Mouse (Mus musculus): Measurements from ENCODE around the gene Dock10. TPM values are rescaled to one million over a fixed set of nuclear protein-coding genes. Genes with fewer than 3 reads are reported as not detected.

Gene Dock10
- polyA plus RNA-seq, 1 experiment from 2014 or later: 5.8 TPM

GRCm38 (mm10) chr1:80718666-80719065 is 39.7 kb downstream of the Dock10 start:
- Histone ChIP-seq H3K4me2 (ENCODE audit: low read length) (no peak overlapping the region), H3K9ac (ENCODE audit: low read depth, low read length) (no peak overlapping the region), H3K9me3 (ENCODE audit: control insufficient read depth, low read length) (no peaks in the 10 kb centered on the region), H3K4me3 (ENCODE audit: low read length) (no peak overlapping the region), H3K27me3 (replicated peaks; ENCODE audit: control insufficient read depth, insufficient read depth, low read length) (no peaks in the 10 kb centered on the region), H3K27ac (ENCODE audit: low read depth, low read length) (no peak overlapping the region), H3K4me1 (ENCODE audit: control insufficient read depth, insufficient read depth, low read depth, low read length) (no peaks in the 10 kb centered on the region), H3K36me3 (ENCODE audit: control insufficient read depth, insufficient read depth, low read length) (no peaks in the 10 kb centered on the region)
- no peak for ATAC-seq
- WGBS: 80% methylated on average over 1 of the region's 1 CpGs

DNA sequence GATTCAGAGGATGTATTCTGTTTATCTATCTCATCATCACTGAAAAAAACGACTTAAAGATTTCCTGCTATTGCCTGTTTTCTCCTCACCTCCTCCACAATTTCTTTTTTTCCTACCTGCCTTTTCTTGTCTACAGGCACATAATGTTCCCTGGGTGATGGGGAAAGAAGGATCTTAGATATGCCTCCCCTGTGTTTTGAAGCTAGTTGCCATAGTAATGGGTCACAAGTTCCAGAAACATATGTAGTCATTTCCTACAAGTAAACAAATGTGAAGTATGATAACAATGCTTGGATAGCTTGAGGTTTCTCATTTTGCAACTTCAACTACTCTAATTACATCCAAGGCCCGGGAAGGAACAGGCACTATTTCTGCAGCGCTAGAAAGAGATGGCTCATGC is 42.4 kb downstream of the Dock10 start:
- Histone ChIP-seq H3K27ac (ENCODE audit: low read depth, low read length) (no peak overlapping the region), H3K4me1 (ENCODE audit: control insufficient read depth, insufficient read depth, low read depth, low read length) (no peaks in the 10 kb centered on the region), H3K27me3 (replicated peaks; ENCODE audit: control insufficient read depth, insufficient read depth, low read length) (no peaks in the 10 kb centered on the region), H3K9ac (ENCODE audit: low read depth, low read length) (no peak overlapping the region), H3K4me2 (ENCODE audit: low read length) (no peak overlapping the region), H3K9me3 (ENCODE audit: control insufficient read depth, low read length) (no peaks in the 10 kb centered on the region), H3K4me3 (ENCODE audit: low read length) (no peak overlapping the region), H3K36me3 (ENCODE audit: control insufficient read depth, insufficient read depth, low read length) (no peaks in the 10 kb centered on the region)
- WGBS: 76% methylated on average over 3 of the region's 3 CpGs
- ATAC-seq: no peak

DNA sequence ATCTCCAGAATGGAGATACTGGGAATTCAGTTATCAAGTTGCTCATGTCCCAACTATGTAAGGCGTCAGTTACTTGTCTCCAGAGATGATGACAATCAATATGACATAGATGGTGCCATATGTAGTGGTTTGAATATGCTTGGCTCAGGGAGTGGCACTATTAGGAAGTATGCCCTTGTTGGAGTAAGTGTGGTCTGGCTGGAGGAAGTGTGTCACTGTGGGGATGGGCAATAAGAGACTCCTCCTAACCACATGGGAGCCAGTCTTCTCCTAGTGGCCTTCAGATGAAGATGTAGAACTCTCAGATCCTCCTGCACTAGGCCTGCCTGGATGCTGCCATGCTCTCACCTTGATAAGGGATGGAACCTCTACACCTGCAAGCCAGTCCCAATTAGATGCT is 44.4 kb downstream of the Dock10 start:
- WGBS: 86% methylated on average over 1 of the region's 1 CpGs

DNA sequence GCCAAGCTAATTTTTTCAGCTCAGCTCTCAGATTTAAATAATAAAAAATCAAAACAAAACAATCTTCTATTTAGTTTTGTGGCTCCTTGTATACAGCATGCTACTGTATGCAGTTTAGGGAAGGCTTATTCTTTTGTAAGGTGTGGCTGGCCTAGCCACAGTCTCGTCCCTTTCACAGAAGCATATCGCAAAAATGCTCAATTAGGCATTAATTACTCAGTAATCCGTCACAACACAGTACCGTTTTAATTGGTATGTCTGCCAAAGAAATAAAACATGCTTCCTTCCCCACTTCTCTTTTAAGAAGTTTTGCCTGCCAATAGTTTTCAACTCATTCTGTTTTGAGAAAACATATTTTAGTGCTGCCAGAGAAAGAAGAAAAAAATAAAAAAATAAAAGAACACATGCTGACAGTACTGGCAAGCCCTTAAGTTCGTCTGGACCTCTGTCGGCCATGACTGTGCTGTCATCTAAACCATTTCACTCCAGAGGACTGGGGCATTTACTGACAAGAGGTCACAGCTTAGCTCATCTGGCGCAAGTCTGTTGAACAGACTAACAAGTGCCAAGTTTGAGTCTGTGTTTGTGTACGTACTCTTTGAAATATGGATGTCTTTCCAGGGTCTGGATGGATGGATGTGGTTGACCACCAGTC is 47.6 kb downstream of the Dock10 start:
- Histone ChIP-seq H3K9ac (ENCODE audit: low read depth, low read length) (no peak overlapping the region), H3K4me3 (ENCODE audit: low read length) (no peak overlapping the region), H3K9me3 (ENCODE audit: control insufficient read depth, low read length) (no peaks in the 10 kb centered on the region), H3K27ac (ENCODE audit: low read depth, low read length) (no peak overlapping the region), H3K27me3 (replicated peaks; ENCODE audit: control insufficient read depth, insufficient read depth, low read length) (no peaks in the 10 kb centered on the region), H3K4me1 (ENCODE audit: control insufficient read depth, insufficient read depth, low read depth, low read length) (peaks cover 6% of the 10 kb centered on the region; the same call in 1 of the 2 replicates), H3K36me3 (ENCODE audit: control insufficient read depth, insufficient read depth, low read length) (no peaks in the 10 kb centered on the region), H3K4me2 (ENCODE audit: low read length) (no peak overlapping the region)
- WGBS: 48% methylated on average over 8 of the region's 8 CpGs
- ATAC-seq: peak; percentile 58; the same call in 1 of the 2 replicates

More for the DNA sequence above, 44.4 kb downstream of the Dock10 start:
- Histone ChIP-seq H3K4me2 (ENCODE audit: low read length) (no peak overlapping the region), H3K36me3 (ENCODE audit: control insufficient read depth, insufficient read depth, low read length) (no peaks in the 10 kb centered on the region), H3K27ac (ENCODE audit: low read depth, low read length) (no peak overlapping the region), H3K4me3 (ENCODE audit: low read length) (no peak overlapping the region), H3K4me1 (ENCODE audit: control insufficient read depth, insufficient read depth, low read depth, low read length) (peaks cover 6% of the 10 kb centered on the region; the same call in 1 of the 2 replicates), H3K27me3 (replicated peaks; ENCODE audit: control insufficient read depth, insufficient read depth, low read length) (no peaks in the 10 kb centered on the region), H3K9ac (ENCODE audit: low read depth, low read length) (no peak overlapping the region), H3K9me3 (ENCODE audit: control insufficient read depth, low read length) (no peaks in the 10 kb centered on the region)
- no peak for ATAC-seq

DNA sequence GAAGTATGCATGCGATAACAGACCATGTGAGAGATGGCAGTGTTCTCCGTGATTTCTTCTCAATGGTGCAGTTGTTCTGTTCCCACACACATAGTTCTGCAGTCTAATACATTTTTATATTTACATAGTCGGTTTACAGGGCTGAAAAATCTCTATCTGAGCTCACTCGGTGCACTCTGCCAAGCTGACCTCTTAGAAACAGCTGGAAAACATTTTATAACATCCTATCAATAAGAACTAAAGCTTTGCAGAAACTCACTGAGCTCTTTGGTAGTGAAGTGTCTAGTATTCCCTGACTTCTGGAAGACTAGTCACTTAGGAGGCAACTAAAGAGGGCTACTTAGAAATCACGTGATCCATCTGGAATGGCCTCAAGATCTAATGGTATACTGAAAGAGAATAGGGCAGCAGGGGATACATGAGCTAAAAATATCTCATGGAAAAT is 48.2 kb downstream of the Dock10 start:
- Histone ChIP-seq H3K36me3 (ENCODE audit: control insufficient read depth, insufficient read depth, low read length) (no peaks in the 10 kb centered on the region), H3K27ac (ENCODE audit: low read depth, low read length) (no peak overlapping the region), H3K4me3 (ENCODE audit: low read length) (no peak overlapping the region), H3K9ac (ENCODE audit: low read depth, low read length) (no peak overlapping the region), H3K9me3 (ENCODE audit: control insufficient read depth, low read length) (no peaks in the 10 kb centered on the region), H3K27me3 (replicated peaks; ENCODE audit: control insufficient read depth, insufficient read depth, low read length) (no peaks in the 10 kb centered on the region), H3K4me2 (ENCODE audit: low read length) (no peak overlapping the region), H3K4me1 (ENCODE audit: control insufficient read depth, insufficient read depth, low read depth, low read length) (peaks cover 6% of the 10 kb centered on the region; the same call in 1 of the 2 replicates)
- WGBS: 67% methylated on average over 5 of the region's 5 CpGs
- ATAC-seq: no peak

DNA sequence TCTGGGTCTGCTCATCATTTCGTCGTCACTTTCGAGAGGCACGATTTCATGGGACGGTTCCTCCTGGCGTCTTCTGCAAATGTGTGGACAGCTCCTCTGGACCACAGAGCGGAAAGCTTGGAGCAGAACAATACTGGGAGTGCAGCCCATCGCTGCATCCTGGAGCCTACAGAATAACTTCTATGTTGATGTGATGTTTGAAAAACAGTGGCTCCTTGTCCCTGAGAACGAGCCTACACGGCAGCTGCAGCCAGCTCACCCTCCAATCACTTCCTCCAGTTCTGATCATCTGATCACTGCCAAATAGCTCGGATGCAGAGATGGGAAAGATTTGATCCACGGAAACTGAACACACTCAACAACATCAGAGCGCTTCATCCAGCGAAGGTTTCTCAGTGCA is 49.0 kb downstream of the Dock10 start:
- peak overlapping the region; percentile 2; the same call in 1 of the 2 replicates for H3K4me3 ChIP-seq (ENCODE audit: low read length)
- peak; percentile 79 for ATAC-seq
- no peaks in the 10 kb centered on the region for H3K9me3 ChIP-seq (ENCODE audit: control insufficient read depth, low read length)
- 73% methylated on average over 14 of the region's 14 CpGs for WGBS
- H3K4me2 ChIP-seq (ENCODE audit: low read length): peak overlapping the region; percentile 30
- no peak overlapping the region for H3K9ac ChIP-seq (ENCODE audit: low read depth, low read length)
- H3K4me1 ChIP-seq (ENCODE audit: control insufficient read depth, insufficient read depth, low read depth, low read length): peaks cover 6% of the 10 kb centered on the region; the same call in 1 of the 2 replicates
- H3K36me3 ChIP-seq (ENCODE audit: control insufficient read depth, insufficient read depth, low read length): no peaks in the 10 kb centered on the region
- H3K27me3 ChIP-seq (replicated peaks; ENCODE audit: control insufficient read depth, insufficient read depth, low read length): no peaks in the 10 kb centered on the region
- H3K27ac ChIP-seq (ENCODE audit: low read depth, low read length): no peak overlapping the region

DNA sequence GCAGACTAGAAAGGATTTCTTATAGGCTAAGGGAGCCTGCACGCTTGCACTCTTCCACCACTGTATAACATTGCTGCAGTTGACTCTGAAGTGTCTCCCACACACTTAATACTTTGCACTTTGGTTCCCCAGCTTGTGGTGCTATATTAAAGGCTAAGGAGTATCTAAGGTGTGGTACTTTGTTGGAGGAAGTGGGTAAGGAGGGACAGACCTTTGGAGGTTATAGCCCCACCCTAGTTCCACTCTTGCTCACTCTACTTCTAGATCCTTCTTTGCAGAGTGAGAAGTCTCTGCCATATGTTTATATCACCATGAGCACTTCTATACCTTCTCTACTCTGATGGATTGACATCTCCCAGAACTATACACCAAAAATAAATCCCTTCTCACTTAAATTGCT is 55.0 kb downstream of the Dock10 start:
- H3K4me1 ChIP-seq (ENCODE audit: control insufficient read depth, insufficient read depth, low read depth, low read length): no peaks in the 10 kb centered on the region
- H3K27ac ChIP-seq (ENCODE audit: low read depth, low read length): no peak overlapping the region
- H3K36me3 ChIP-seq (ENCODE audit: control insufficient read depth, insufficient read depth, low read length): no peaks in the 10 kb centered on the region
- ATAC-seq: no peak
- H3K27me3 ChIP-seq (replicated peaks; ENCODE audit: control insufficient read depth, insufficient read depth, low read length): no peaks in the 10 kb centered on the region
- H3K4me3 ChIP-seq (ENCODE audit: low read length): no peak overlapping the region
- H3K4me2 ChIP-seq (ENCODE audit: low read length): no peak overlapping the region
- whole genome bisulfite sequencing: 100% methylated on average over 1 of the region's 1 CpGs
- no peaks in the 10 kb centered on the region for H3K9me3 ChIP-seq (ENCODE audit: control insufficient read depth, low read length)
- no peak overlapping the region for H3K9ac ChIP-seq (ENCODE audit: low read depth, low read length)

GRCm38 (mm10) chr1:80676004-80676673 is 82.2 kb downstream of the Dock10 start:
- H3K4me3 ChIP-seq (ENCODE audit: low read length): no peak overlapping the region
- H3K9me3 ChIP-seq (ENCODE audit: control insufficient read depth, low read length): no peaks in the 10 kb centered on the region
- no peak for ATAC-seq
- no peak overlapping the region for H3K4me2 ChIP-seq (ENCODE audit: low read length)
- H3K27me3 ChIP-seq (replicated peaks; ENCODE audit: control insufficient read depth, insufficient read depth, low read length): no peaks in the 10 kb centered on the region
- no peak overlapping the region for H3K27ac ChIP-seq (ENCODE audit: low read depth, low read length)
- WGBS: 75% methylated on average over 1 of the region's 1 CpGs
- no peak overlapping the region for H3K9ac ChIP-seq (ENCODE audit: low read depth, low read length)
- H3K4me1 ChIP-seq (ENCODE audit: control insufficient read depth, insufficient read depth, low read depth, low read length): no peaks in the 10 kb centered on the region
- H3K36me3 ChIP-seq (ENCODE audit: control insufficient read depth, insufficient read depth, low read length): no peaks in the 10 kb centered on the region

GRCm38 (mm10) chr1:80671730-80672129 is 86.6 kb downstream of the Dock10 start:
- Histone ChIP-seq H3K27ac (ENCODE audit: low read depth, low read length) (no peak overlapping the region), H3K36me3 (ENCODE audit: control insufficient read depth, insufficient read depth, low read length) (no peaks in the 10 kb centered on the region), H3K4me1 (ENCODE audit: control insufficient read depth, insufficient read depth, low read depth, low read length) (no peaks in the 10 kb centered on the region), H3K9me3 (ENCODE audit: control insufficient read depth, low read length) (no peaks in the 10 kb centered on the region), H3K9ac (ENCODE audit: low read depth, low read length) (no peak overlapping the region), H3K27me3 (replicated peaks; ENCODE audit: control insufficient read depth, insufficient read depth, low read length) (no peaks in the 10 kb centered on the region), H3K4me3 (ENCODE audit: low read length) (no peak overlapping the region), H3K4me2 (ENCODE audit: low read length) (no peak overlapping the region)
- no peak for ATAC-seq
- 91% methylated on average over 3 of the region's 3 CpGs for WGBS
